Mouse (Mus musculus) Muller cell, postnatal 12 days (primary cell): ENCODE measurements around the gene Wfikkn2.

ENCODE experiments used
- DNase-seq: peaks from one replicate; pipeline ENCODE4 v3.0.0-alpha.2; 2015; ENCODE audit errors: inconsistent ontology term

Gene Wfikkn2

DNA sequence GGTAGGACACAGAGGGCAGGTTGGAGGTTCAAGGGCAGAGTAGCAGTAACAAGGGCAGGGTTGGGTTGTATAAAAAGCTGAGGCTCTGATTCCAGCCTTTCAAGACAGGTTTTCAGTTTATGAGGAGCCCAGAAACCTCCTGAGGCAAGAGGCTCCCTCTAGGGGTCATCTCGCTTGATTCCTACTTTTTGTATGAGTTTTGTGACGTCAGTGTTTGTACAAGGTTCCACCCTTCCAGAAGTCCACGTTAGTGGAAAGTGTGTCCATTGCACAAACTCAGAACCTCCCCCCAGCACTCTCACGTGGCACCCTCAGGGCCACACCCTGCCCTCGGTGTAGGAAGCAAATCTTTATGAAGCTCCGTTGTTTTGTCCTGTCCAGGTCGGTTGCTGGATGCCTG, 19.8 kb downstream of the Wfikkn2 start:
- DNase-seq: peak; percentile 34

DNA sequence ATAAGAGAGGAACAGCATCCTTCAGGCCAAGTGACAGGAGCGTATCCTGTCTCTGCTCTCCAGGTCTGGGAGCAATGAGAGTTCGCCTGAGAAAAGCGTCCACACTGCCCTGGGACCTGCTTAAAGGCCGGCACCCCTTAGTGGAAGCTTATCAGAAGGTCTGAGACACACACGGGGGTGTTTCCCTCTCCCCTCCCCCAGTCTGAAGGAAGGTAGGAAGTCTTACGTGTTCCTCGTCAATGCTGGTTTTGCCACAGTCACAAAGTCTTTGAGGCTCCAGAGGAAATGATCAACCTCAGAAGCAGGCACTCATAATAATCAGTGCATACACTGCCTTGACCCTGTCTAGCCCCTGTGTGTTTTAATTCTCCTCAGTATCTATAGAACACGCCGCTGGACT, 22.3 kb downstream of the Wfikkn2 start:
- no peak for DNase-seq

DNA sequence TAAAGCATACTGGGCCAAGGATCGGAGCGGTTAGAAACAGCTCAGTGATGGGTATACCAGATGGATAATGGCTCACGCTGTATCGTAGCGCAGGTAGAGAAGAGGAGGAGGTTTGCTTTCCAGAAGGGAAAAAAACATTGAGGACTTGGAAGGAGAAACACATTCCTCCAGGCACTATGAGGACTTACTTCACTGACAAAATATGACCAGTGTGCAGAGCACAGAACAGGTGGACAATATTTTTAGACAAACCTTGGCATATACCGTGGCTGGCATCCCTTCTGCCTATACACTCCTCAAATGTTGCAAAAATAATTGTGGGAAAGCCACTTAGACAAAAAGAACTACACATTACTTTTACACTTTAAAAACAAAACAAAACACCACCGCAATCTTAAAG, 24.5 kb downstream of the Wfikkn2 start:
- DNase-seq: no peak

DNA sequence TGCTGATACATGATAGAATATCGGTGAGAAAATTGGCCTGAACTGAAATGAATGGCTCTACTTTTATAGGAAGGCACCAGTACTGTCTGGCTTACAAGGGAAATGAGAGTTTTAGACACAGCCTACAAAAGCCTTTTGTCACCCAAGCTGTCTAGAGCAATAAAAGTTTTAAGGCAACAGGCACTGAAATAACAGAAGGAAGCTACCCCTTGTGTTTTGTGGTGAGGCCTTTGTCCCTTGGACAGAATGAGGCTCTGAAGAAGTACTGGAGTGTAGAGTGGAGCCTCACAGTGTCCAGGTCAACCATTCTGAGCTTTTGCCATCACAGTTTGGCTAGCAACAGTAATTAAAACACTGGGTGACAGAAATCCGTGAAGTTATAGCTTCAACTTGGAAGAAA, 29.6 kb downstream of the Wfikkn2 start:
- no peak for DNase-seq

DNA sequence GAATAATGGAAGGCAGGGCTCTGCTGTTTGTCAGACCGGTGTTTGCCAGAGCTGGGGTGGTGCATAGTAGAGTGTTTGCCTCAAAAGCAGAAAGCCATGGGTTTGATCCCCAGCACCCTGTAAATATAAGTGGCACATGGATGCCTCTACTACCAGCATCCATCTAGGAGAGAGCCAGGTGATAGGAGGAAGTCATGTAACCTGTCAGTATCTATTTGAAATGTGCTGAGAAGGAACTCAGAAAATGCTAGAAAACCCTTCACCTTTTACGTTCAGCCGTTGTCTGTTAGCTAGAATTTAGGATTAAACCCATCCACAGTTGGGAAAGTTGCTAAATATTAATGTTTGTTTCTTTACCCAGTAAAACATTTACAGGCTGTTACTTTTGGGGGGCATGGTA, 30.2 kb downstream of the Wfikkn2 start:
- no peak for DNase-seq

DNA sequence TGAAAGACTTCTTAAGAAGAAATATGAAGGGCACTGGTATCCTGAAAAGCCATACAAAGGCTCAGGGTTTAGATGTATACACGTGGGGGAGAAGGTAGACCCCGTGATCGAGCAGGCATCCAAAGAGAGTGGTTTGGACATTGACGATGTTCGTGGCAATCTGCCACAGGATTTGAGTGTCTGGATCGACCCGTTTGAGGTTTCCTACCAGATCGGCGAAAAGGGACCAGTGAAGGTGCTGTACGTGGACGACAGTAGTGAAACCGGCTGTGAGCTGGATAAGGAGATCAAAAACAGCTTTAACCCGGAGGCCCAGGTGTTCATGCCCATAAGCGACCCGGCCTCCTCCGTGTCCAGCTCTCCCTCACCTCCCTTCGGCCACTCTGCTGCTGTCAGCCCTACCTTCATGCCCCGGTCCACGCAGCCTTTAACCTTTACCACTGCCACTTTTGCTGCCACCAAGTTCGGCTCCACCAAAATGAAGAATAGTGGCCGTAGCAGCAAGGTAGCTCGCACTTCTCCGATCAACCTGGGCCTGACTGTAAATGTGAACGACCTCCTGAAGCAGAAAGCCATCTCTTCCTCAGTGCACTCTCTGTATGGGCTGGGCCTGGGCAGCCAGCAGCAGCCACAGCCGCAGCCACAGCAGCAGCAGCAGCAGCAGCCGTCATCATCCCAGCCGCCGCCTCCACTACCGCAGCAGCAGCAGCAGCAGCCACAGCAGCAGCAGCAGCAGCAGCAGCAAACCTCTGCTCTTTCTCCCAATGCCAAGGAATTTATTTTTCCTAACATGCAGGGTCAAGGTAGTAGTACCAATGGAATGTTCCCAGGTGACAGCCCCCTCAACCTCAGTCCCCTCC, 31.8 kb downstream of the Wfikkn2 start:
- no peak for DNase-seq

DNA sequence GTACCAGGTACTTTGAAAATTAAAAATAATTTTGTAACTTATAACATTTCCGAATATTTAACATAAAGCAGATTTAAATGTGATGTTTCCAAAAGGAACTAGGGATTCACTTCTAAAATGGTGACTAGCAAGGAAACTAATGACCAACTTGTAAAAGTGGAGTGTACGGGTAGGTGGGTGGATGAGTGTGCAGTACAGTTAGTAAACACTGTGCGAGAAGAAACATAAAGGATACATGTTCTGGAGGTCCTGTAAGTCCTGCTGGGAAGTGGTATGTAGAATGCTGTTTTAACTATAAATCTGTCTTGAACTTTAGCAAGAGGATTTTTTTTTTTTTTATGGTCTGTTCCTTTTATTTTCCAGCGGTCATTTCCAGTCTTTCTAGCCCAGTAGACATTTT, 32.8 kb downstream of the Wfikkn2 start:
- DNase-seq: no peak

DNA sequence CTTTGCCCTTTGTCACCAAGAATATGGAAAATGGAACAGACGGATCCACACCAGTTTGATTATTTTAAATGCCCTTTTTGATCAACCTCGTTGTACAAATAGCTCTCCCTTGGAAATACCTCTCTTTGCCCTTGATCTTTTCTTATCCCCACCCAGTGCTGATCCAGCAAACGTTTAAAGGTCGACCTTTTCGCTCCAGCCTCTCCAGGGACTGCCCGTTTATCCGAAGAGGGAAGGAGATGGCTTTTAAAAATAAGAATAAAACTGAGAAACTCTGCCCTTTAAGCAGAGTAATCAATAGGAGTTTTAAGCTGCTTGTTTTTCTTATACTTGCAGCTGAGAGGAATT, 33.3 kb downstream of the Wfikkn2 start:
- no peak for DNase-seq

DNA sequence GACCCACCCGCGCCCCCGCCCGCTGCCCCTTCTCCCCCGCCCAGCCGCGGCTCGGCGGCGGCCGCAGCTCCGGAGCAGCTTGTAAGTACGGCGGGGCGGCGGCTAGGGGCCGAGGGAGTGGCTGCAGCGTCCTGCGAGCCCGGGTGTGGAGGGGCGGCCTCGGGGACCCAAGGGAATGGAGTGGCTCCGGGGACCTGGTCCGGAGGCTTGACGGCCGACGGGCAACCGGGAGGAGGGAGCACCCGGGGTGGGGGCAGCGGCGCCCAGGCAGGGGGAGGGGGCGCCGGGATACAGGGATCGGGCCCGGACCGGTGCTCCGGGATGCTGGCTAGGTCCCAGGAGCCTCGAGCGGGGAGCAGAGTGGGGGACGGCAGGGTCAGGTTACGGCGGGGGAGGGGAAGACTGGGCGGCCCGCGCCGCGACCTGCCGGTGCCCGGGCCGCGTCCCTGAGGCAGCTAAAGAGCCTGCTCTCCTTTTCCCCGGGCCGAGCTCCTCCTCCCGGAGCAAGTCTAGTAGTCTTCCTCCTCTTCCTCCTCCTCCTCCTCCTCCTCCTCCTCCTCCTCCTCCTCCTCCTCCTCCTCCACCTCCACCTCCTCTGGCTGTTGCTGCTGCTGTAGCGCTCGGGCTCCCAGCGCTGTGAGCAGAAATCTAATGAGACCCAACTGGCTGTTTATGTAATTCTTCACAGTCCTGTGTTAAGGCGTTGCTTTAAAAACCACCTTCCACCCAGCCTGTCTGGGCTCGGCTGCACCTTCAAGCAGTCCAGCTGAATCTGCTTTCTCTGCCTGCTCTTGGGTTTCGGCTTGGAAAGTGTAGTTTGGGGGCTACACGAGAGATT, 33.9 kb downstream of the Wfikkn2 start:
- no peak for DNase-seq

DNA sequence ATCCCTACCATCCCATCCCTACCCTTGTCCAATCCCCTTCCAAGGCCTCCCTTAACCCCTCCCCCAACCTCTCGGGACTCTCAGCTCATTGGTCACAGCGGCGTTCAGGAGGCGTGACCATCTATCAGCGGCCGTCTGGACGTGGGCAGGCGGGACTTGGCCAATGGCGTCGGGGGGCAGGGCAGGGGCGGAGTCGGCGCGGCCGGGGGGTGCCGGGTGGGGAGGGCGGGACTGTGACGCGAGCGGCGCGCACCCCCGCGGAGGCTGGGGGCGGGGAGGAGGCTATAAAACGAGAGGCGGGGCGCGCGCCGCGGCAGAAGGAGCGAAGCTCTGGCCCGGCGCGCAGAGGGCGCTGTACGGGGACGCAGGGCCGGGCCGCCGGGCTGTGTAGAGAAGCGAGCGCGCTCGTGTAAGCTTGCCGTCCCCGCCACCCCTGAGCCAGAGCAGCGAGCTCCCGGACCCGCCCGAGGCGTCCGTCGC, 34.6 kb downstream of the Wfikkn2 start, which contains the start of gene Tob1:
Gene Tob1 (plus strand): TSS at position 331 of the 480 bp plus-strand sequence.
- DNase-seq: peak; percentile 100

DNA sequence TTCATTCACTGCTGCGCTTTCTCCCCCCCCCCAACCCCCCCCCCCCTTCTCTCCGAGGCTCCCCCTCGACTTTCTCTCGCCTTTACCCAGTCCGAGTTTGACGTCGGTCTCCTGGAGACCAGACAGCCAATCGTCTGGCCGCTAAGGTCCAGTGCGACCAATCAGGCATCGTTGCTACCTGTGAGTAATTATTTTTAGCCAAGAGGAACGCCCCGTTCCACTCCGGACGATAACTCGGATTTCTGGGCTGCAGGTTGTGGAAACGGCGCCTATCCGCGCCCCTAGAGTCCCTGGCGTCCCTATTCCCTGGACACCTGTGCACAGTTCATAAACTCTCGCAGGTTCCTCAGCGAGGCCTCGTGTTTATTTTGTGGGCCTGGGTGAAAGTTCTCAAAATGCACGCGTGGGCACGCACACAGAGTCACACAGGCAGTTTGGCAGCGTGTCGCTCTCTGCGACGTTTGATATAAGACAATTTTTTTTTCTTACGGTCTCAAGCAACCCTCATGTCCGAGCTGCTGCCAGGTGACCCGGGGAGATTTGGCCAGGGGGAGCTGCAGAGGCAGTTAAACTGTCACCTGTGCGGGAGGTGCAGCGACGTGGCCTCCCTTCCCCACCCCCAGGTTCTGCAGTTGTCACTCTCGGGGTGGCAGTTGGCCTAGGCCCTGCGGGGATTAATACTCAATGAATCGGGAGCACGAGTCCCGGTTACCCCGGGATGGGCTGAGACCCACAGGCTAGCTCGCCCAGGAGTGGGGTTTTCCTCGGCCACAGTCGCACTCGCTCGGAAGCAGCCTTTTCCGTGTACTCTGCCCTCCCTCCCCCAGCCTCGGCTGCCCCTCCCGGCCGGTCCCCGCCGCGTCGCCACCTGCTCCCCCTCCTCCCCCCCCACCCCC, 35.4 kb downstream of the Wfikkn2 start:
- peak; percentile 90 for DNase-seq

DNA sequence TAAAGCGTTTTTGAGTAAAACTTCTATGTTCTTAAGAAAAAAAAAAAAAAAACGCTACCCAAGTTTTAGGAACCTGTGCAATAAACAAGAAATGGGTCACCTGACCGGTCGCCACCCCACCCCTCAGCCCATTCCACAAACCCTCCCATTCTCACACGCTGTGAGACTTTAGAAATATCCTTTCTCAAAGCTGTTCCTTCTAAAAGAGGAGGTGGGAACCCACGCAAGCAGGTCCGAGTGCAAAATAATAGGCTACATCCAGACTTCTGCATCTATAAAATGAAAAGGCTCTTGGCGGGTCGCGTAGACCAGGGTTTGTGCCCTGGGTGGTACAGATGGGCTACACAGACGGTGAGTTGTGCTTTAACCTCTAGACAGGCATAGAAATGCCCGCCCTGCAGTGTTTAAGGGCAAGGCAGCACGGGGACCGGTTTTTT, 36.1 kb downstream of the Wfikkn2 start:
- DNase-seq: no peak

DNA sequence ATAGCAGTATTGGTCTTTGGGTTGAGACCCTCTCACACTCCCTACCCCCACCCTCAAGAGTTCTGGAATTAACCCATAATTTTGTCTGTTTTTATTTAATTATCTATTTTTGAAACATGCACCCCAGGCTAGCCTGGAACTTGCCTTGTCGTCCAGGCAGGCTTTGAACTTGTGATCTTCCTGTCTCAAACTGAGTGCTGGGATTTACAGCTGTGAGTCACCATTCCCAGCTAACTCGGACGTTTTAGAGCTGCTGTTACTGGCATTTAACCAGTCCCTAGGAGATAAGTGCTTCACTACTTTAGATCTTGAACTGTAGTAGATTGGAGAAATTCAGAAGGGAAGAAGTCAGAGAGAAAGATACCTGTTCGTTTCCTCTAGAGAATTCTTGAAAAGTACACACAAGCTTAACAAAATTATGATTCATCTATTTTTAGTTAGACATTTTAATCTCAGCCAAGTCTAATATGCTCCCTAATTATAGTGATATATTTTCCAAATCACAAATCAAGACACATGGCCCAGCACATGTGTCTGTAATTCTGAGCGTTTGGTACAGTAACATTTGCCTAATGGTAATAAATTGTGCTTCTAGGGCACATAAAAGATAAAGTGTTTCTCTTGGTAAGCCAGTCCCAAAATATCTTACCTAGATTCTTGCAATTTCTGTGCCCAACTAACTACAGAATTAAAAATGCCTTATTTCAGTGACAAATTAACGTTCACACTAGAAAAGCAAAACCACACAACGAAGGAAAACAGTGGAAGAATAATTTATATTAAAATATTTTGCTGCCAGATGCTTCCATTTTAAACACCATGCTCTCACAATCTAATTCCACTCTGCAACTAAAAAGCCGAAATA, 36.8 kb downstream of the Wfikkn2 start:
- DNase-seq: no peak

DNA sequence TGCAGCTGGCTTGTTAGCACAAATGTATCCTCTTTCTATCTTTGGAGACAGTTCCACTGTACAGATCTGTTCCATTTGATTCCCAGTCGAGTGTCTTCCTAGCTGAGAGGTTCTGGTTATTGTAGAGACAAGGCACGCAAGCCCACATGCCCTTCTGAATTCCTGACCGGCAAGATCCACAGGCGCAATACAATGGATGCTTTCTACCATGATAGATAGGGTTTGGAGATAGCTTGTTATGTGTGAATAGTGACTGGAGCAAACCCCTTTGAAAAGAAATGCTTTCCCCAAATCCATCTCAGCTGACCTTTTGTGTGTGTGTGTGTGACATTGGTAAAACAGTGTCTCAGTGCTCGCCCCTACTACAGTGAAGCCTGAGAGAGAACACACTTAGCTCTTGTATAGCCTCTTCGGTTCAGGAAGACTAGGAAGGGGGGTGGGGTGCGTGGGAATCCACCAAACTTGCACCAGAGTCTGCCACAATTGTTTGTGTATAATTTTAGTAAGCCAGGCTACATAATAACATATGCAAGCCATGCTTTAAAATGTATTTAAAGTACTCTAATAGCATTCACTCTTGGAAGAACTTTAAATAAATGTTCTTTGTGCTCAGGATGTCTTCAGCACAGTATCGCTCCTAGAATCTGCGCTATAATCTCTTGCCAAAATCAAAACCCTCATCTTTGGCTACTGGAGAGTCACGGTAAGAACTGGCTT, 39.2 kb downstream of the Wfikkn2 start:
- DNase-seq: peak; percentile 79

DNA sequence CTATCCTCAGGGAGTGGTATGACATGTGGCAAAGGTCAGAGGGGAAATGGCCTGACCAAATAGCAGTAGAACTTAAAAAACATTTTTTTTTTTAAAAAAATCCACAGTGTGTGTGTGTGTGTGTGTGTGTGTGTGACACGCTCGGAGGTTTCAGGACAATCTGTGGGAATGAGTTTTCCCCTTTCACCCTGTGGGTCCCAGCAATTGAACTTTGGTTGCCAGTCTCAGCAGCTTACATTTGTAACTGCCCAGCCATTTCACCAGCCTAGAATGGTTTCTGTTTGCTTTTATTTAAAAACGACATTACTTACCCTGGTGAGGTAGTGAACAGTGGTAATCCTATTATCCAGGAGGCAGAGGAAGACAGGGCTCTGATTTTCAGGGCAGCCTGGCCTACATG, 42.7 kb downstream of the Wfikkn2 start:
- no peak for DNase-seq

DNA sequence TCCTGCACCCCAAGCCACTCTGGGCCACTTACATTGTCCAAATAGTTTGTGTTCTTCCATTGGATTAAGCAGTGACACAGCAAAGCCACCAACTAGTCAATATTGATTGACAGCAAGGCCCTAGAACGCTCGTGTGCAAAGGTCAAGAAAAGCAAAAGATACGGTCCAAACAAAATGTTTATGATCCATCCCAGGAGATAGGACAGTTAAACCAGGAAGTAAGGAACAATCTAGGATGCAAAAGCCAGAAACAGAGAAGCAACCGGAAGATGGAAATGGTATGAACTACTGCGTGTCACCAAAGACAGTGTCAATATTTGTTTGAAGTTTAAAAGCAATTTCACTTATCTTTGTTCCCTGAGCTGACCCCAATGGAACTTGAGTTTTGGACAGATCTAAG, 43.7 kb downstream of the Wfikkn2 start:
- DNase-seq: no peak

DNA sequence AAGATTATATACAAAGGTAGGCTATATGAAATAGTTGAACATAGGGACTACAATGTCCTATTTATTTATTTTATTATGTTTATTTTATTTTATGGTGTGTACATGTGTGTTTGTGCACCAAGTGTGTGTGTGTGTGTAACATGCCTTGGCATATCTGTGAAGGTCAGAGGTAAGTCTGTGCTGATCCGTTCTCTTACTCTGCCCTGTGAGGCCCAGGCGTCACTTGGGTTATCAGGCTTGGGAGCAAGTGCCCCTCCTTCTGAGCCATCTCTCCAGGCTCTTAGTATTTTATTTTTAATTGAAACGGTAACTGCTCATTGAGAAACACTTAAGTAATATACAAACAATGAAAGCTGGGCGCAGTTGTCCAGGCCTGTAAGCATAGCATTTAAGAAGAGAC, 45.4 kb downstream of the Wfikkn2 start:
- DNase-seq: no peak

DNA sequence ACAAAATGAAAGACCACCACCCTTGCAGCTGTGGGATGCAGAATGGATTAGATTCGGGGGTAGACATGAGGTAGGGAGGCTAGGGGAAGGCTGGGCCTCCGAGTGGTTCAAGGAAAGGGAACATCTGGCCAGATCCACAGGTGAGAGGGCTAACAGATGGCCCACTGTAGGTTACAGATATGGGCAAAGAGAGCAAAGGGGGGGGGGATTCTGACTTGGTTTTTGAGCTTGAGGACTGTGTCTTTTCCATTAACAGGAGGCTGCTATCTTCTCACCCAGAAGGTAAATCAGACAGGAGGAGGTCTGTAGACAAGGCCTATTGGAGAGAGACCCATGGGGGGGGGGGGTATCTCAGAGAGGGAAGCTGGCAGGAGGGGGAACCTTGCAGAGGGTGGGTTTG, 46.0 kb downstream of the Wfikkn2 start:
- DNase-seq: no peak

DNA sequence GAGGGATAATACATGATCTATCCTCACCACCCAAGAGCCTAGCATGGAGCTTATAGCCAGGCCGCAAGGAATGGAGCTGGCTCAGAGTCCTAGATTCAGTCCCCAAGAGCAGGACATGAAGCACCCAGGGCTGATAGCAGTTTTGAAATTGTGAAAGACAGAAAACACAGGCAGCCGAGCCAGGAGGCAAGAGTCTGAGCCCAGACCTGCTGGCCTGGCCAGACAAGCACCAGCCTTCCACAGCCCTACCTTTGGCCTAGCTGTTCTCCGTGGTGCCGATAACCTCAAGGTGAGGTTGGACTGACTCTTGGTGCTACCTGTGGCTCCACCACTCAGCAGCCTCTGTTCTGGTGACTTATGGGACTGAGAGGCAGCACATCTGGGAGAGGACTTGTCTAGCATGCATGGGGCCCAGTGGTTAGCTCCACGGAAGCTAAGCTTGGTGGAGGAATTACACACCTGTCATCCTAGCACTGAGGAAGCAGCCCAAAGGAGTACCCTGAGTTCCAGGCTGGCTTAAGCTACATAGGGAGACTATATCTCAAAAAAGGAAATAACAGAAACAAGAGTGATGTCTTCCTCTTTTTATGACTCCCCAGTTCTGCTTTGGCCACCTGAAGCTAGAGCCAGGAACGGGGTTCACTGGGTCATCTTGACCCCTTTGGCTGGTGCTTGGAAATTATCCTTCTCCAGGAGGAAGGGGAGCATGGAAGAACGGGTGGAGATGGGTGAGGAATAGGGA, 47.2 kb downstream of the Wfikkn2 start:
- DNase-seq: no peak
